Mouse (Mus musculus): ENCODE measurements around the gene Cryba4. TPM values are rescaled to one million over a fixed set of nuclear protein-coding genes. Genes with fewer than 3 reads are reported as not detected.

The Cryba4 gene
- total and polyA plus RNA-seq, 3 experiments: not detected

- TF ChIP-seq MAX (IDR thresholded peaks at IDR 0.05; ENCODE audit: low read length) (0 out of 2 replicates have a peak, but pooled peaks have one; percentile 15), MXI1 (IDR thresholded peaks at IDR 0.05; ENCODE audit: low read depth, low read length) (peak; percentile 59; the same call in 1 of the 2 replicates), IRF4 (IDR thresholded peaks at IDR 0.05; ENCODE audit: low read depth, low read length) (peak; percentile 30; the same call in 1 of the 2 replicates), SIN3A (IDR thresholded peaks at IDR 0.05; ENCODE audit: low read length) (peak; percentile 22; the same call in 1 of the 2 replicates), RCOR1 (conservative IDR thresholded peaks at IDR 0.05; ENCODE audit: low read depth, low read length) (no peak), HCFC1 (IDR thresholded peaks at IDR 0.05; ENCODE audit: low read depth, low read length) (no peak), POLR2AphosphoS2 (IDR thresholded peaks at IDR 0.05; ENCODE audit: low read depth, low read length) (no peak), ZKSCAN1 (IDR thresholded peaks at IDR 0.05; ENCODE audit: borderline replicate concordance, low read depth, low read length) (no peak), MAFK (IDR thresholded peaks at IDR 0.05; ENCODE audit: insufficient replicate concordance, low read length) (0 out of 2 replicates have a peak, but pooled peaks have one; percentile 33)
Observed at GRCm38 (mm10) chr5:112273746-112274463, 21.6 kb upstream of the Cryba4 start (continued).

GRCm38 (mm10) chr5:112272934-112273333 is 20.6 kb upstream of the Cryba4 start:
- dilution Hi-C loops (cut with MboI; ENCODE audit: extremely low pct_ligation_motif_present, extremely low pct_unique_long_range_greater_than_20kb, low sequenced_read_pairs) (no loop called here), in situ Hi-C loops (cut with MboI; ENCODE audit: low pct_ligation_motif_present, low pct_unique_long_range_greater_than_20kb, low sequenced_read_pairs) (loop anchor here (10.0 kb wide), 1 partner anchor 52 kb away; the partner anchor contains the start of gene Tfip11)
- peaks cover 26% of the 10 kb centered on the region for H3K27me3 ChIP-seq (replicated peaks)
- H3K4me2 ChIP-seq (ENCODE audit: insufficient read depth, low read depth, poor library complexity, severe bottlenecking): peak overlapping the region; percentile 8; the same call in 1 of the 2 replicates
- peak; percentile 78 for DNase-seq (ENCODE audit: extremely low read depth)
- H3K9me3 ChIP-seq (replicated peaks; ENCODE audit: low read length): no peaks in the 10 kb centered on the region
- peaks cover 30 to 85% of the 10 kb centered on the region in 2 experiments for H3K4me1 ChIP-seq (ENCODE audit: control insufficient read depth in 1 of 2, insufficient read depth in 2 of 2)
- no peak overlapping the region for H3K4me3 ChIP-seq (replicated peaks in 1 of 3; ENCODE audit: low read depth in 2 of 3, low read length in 2 of 3, poor library complexity in 1 of 3)
- no peak overlapping the region for H3K9ac ChIP-seq (ENCODE audit: insufficient read depth, low read depth)
- H3K27ac ChIP-seq (ENCODE audit: insufficient read depth, low read depth): peak overlapping the region; percentile 78
- H3K36me3 ChIP-seq (replicated peaks in 1 of 2; ENCODE audit: control insufficient read depth in 1 of 2, insufficient read depth in 1 of 2, low read length in 1 of 2): no peaks in the 10 kb centered on the region
- 0 out of 2 replicates have a peak, but pooled peaks cover 2% of the 10 kb centered on the region for H3K79me2 ChIP-seq (replicated peaks; ENCODE audit: control insufficient read depth, extremely low read depth, insufficient read depth, poor library complexity, severe bottlenecking)
- peak; percentile 84 for TF ChIP-seq MEF2A (IDR thresholded peaks at IDR 0.05; ENCODE audit: borderline replicate concordance, low read depth, low read length)
- TF ChIP-seq CTCF (conservative IDR thresholded peaks at IDR 0.05 in 1 of 2, IDR thresholded peaks at IDR 0.05 in 1 of 2; ENCODE audit: low read depth in 2 of 2, low read length in 2 of 2): no peak
- TF ChIP-seq ZMIZ1 (IDR thresholded peaks at IDR 0.05; ENCODE audit: low read depth, low read length): no peak
- peak; percentile 80 for TF ChIP-seq JUND (conservative IDR thresholded peaks at IDR 0.05; ENCODE audit: low read depth, low read length)
- no peak for TF ChIP-seq UBTF (IDR thresholded peaks at IDR 0.05; ENCODE audit: low read depth, low read length)
- peak; percentile 86 for TF ChIP-seq MAX (IDR thresholded peaks at IDR 0.05; ENCODE audit: low read length)
- peak; percentile 99 for TF ChIP-seq IRF4 (IDR thresholded peaks at IDR 0.05; ENCODE audit: low read depth, low read length)
- TF ChIP-seq MAFK (IDR thresholded peaks at IDR 0.05; ENCODE audit: insufficient replicate concordance, low read length): peak; percentile 85
- TF ChIP-seq GABPA (IDR thresholded peaks at IDR 0.05; ENCODE audit: insufficient replicate concordance, low read depth, low read length): no peak
- TF ChIP-seq BHLHE40 (IDR thresholded peaks at IDR 0.05; ENCODE audit: low read depth, low read length): peak; percentile 97
- no peak for TF ChIP-seq PAX5 (IDR thresholded peaks at IDR 0.05; ENCODE audit: low read length)
- TF ChIP-seq SIN3A (IDR thresholded peaks at IDR 0.05; ENCODE audit: low read length): peak; percentile 87
- TF ChIP-seq JUN (IDR thresholded peaks at IDR 0.05; ENCODE audit: insufficient read depth, low read depth, low read length): peak; percentile 67; the same call in 1 of the 2 replicates
- TF ChIP-seq CHD2 (IDR thresholded peaks at IDR 0.05; ENCODE audit: low read length): peak; percentile 71; the same call in 1 of the 2 replicates
- peak; percentile 98 for TF ChIP-seq RCOR1 (conservative IDR thresholded peaks at IDR 0.05; ENCODE audit: low read depth, low read length)
- TF ChIP-seq ELF1 (IDR thresholded peaks at IDR 0.05; ENCODE audit: low read depth, low read length): no peak
- no peak for TF ChIP-seq NRF1 (IDR thresholded peaks at IDR 0.05; ENCODE audit: low read depth, low read length)
- peak; percentile 98 for TF ChIP-seq EP300 (IDR thresholded peaks at IDR 0.05; ENCODE audit: low read length)
- 0 out of 2 replicates have a peak, but pooled peaks have one; percentile 50 for TF ChIP-seq KAT2A (IDR thresholded peaks at IDR 0.05; ENCODE audit: insufficient replicate concordance, low read length)
- TF ChIP-seq MXI1 (IDR thresholded peaks at IDR 0.05; ENCODE audit: low read depth, low read length): peak; percentile 64; the same call in 1 of the 2 replicates
- peak; percentile 34; the same call in 1 of the 2 replicates for TF ChIP-seq ZNF384 (IDR thresholded peaks at IDR 0.05; ENCODE audit: low read depth, low read length)
- peak; percentile 87; the same call in 1 of the 2 replicates for TF ChIP-seq MYC (IDR thresholded peaks at IDR 0.05; ENCODE audit: low read depth, low read length)
- no peak for TF ChIP-seq NELFE (IDR thresholded peaks at IDR 0.05; ENCODE audit: low read depth, low read length)
- peak; percentile 89 for TF ChIP-seq MAZ (IDR thresholded peaks at IDR 0.05; ENCODE audit: low read depth, low read length)
- TF ChIP-seq ZC3H11A (IDR thresholded peaks at IDR 0.05; ENCODE audit: low read depth, low read length): no peak
- TF ChIP-seq CHD1 (IDR thresholded peaks at IDR 0.05; ENCODE audit: low read depth, low read length): no peak
- TF ChIP-seq POLR2A (IDR thresholded peaks at IDR 0.05; ENCODE audit: low read depth, low read length): no peak
- TF ChIP-seq HCFC1 (IDR thresholded peaks at IDR 0.05; ENCODE audit: low read depth, low read length): peak; percentile 14; the same call in 1 of the 2 replicates
- TF ChIP-seq POLR2AphosphoS2 (IDR thresholded peaks at IDR 0.05; ENCODE audit: low read depth, low read length): no peak
- no peak for TF ChIP-seq USF1 (IDR thresholded peaks at IDR 0.05; ENCODE audit: low read depth, low read length)
- TF ChIP-seq ETS1 (conservative IDR thresholded peaks at IDR 0.05; ENCODE audit: low read depth, low read length): peak; percentile 95
- TF ChIP-seq TBP (conservative IDR thresholded peaks at IDR 0.05; ENCODE audit: low read depth, low read length): no peak
